Mouse (Mus musculus): ENCODE measurements around the gene Psmg3. TPM values are rescaled to one million over a fixed set of nuclear protein-coding genes. Genes with fewer than 3 reads are reported as not detected.

The Psmg3 gene
- polyA plus RNA-seq, 1 experiment, result 15.8 TPM

DNA sequence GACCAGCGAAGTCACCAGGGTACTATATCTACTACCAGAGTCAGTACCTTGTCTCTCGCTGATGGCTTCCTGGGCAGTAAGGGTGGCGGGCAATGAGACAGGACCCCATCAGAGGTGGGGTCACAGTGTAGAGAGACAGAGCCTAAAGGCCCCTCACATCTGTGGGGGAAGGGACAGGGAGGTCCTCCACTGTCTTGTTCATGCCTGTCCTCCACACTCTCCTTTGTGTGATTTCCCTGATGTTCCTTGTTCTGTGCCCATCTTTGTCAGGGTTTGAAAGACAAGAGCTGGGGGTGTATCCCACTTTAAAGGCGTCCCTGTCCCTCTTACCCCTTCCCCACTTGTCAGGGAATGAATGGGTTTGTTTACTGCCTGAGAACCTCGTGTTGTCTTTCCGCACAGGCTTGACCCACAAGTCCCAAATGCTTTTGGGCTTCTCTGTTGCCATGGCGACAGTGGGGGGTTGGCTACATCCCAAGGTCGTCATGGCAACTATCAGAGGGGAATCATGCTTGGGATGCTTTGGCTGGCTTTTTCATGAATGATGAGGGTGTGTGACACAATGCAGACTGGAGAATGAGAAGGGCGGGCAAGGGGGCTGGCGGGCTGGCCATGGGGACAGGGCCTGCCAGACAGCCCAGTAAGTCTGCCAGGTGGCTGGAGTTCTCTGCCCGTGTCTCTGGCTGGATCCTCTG is 29.1 kb downstream of the Psmg3 start:
- TF ChIP-seq CTCF (IDR thresholded peaks at IDR 0.05; ENCODE audit: borderline replicate concordance, insufficient read depth, low read length) (no peak), POLR2A (IDR thresholded peaks at IDR 0.05; ENCODE audit: low read depth, low read length) (0 out of 2 replicates have a peak, but pooled peaks have one; percentile 1)
- peak overlapping the region; percentile 30 for H3K4me3 ChIP-seq (ENCODE audit: insufficient read depth, low read length)
- peaks cover 35% of the 10 kb centered on the region for H3K4me1 ChIP-seq (ENCODE audit: control insufficient read depth, insufficient read depth, low read length)
- peak overlapping the region; percentile 76 for H3K27ac ChIP-seq (ENCODE audit: insufficient read depth, low read length)

GRCm38 (mm10) chr5:139796900-139797299 is 29.8 kb downstream of the Psmg3 start:
- peaks cover 39% of the 10 kb centered on the region for H3K4me1 ChIP-seq (ENCODE audit: control insufficient read depth, insufficient read depth, low read length)

DNA sequence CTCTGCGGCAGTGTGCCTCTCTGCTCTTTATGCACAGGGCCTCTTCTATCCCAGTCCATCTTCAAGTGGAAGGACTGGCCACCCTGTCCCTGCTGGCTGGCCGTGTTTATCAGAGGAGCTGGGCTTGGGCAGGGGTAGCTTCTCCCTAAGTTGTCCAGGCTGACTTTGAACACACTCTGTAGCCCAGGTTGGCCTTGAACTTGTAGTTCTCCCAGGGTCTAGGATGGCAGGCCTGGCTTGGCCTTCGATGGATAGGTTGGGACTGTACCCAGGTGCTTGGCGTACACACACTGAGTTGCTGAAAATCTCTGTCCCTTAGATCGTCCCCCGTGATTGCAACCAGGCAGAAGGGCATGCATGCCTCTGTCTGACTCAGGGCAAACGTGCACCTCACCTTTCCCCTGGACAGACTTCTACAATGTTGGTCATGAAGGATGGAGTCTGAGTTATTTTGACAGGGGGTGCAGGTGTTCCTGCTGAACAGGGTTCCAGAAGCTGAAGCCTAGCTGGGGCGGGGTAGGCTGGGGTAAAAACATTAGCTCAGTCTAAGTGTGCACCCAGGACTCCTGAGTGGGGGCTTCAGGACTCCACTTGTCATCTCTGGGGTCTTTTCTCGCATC is 30.6 kb downstream of the Psmg3 start:
- TF ChIP-seq POLR2A (IDR thresholded peaks at IDR 0.05; ENCODE audit: low read depth, low read length) (no peak), CTCF (IDR thresholded peaks at IDR 0.05; ENCODE audit: borderline replicate concordance, insufficient read depth, low read length) (no peak)
- peak overlapping the region; percentile 70; the same call in 1 of the 2 replicates for H3K27ac ChIP-seq (ENCODE audit: insufficient read depth, low read length)
- H3K4me1 ChIP-seq (ENCODE audit: control insufficient read depth, insufficient read depth, low read length), result peaks cover 39% of the 10 kb centered on the region
- H3K4me3 ChIP-seq (ENCODE audit: insufficient read depth, low read length), result no peak overlapping the region

More at GRCm38 (mm10) chr5:139796900-139797299, 29.8 kb downstream of the Psmg3 start:
- Histone ChIP-seq H3K27ac (ENCODE audit: insufficient read depth, low read length) (peak overlapping the region; percentile 75), H3K4me3 (ENCODE audit: insufficient read depth, low read length) (no peak overlapping the region)
- TF ChIP-seq POLR2A (IDR thresholded peaks at IDR 0.05; ENCODE audit: low read depth, low read length), result 0 out of 2 replicates have a peak, but pooled peaks have one; percentile 40
- no peak for TF ChIP-seq CTCF (IDR thresholded peaks at IDR 0.05; ENCODE audit: borderline replicate concordance, insufficient read depth, low read length)

DNA sequence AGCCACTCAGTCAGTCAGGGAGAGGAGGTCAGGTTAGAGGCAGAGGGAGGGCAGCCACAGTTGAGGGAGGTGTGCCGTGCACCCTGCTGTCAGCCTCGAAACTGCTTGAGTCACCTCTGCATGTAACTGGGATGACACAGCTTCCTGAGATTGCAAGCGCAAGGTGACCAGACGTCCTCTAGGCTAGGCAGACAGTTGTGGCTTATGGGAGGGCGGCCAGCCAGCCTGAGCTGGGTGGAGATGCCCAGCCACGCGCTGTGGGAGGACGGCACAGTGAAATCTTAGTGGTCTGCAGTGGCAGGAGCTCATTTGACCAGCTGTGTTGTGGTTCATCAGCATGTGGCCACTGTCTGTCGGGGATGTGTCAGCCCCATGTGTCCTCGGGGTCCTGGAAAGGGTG is 31.7 kb downstream of the Psmg3 start:
- Histone ChIP-seq H3K27ac (ENCODE audit: insufficient read depth, low read length) (peak overlapping the region; percentile 77; the same call in 1 of the 2 replicates), H3K4me3 (ENCODE audit: insufficient read depth, low read length) (no peak overlapping the region), H3K4me1 (ENCODE audit: control insufficient read depth, insufficient read depth, low read length) (peaks cover 40% of the 10 kb centered on the region)
- no peak for TF ChIP-seq POLR2A (IDR thresholded peaks at IDR 0.05; ENCODE audit: low read depth, low read length)
- TF ChIP-seq CTCF (IDR thresholded peaks at IDR 0.05; ENCODE audit: borderline replicate concordance, insufficient read depth, low read length), result no peak

DNA sequence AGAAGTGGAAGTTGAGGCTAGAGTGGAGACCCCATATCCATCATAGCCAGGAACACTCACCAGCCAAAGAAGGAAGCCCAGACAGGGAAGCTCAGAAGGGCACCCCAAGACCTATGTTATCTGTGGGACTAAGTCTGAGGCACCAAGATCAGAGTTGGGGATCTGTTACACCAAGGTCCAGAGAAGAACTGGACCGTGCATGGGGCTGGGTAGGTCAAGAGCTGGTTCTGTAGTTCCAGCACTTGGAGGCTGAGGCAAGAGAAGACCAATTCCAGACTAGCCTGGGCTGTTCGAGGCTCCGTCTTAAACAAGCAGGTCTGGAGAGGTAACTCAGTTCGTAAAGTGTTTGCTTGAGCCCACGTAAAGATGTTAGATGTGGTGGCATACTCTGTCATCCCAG is 32.5 kb downstream of the Psmg3 start:
- Histone ChIP-seq H3K27ac (ENCODE audit: insufficient read depth, low read length) (peak overlapping the region; percentile 77), H3K4me3 (ENCODE audit: insufficient read depth, low read length) (no peak overlapping the region), H3K4me1 (ENCODE audit: control insufficient read depth, insufficient read depth, low read length) (peaks cover 43% of the 10 kb centered on the region)
- TF ChIP-seq CTCF (IDR thresholded peaks at IDR 0.05; ENCODE audit: borderline replicate concordance, insufficient read depth, low read length) (no peak), POLR2A (IDR thresholded peaks at IDR 0.05; ENCODE audit: low read depth, low read length) (no peak)

- Histone ChIP-seq H3K4me3 (ENCODE audit: insufficient read depth, low read length) (peak overlapping the region; percentile 75), H3K4me1 (ENCODE audit: control insufficient read depth, insufficient read depth, low read length) (peaks cover 43% of the 10 kb centered on the region), H3K27ac (ENCODE audit: insufficient read depth, low read length) (peak overlapping the region; percentile 90)
- TF ChIP-seq CTCF (IDR thresholded peaks at IDR 0.05; ENCODE audit: borderline replicate concordance, insufficient read depth, low read length) (no peak), POLR2A (IDR thresholded peaks at IDR 0.05; ENCODE audit: low read depth, low read length) (no peak)
These were observed 33.2 kb downstream of the Psmg3 start for GRCm38 (mm10) chr5:139793338-139794089.

GRCm38 (mm10) chr5:139792966-139793337 is 33.7 kb downstream of the Psmg3 start:
- TF ChIP-seq POLR2A (IDR thresholded peaks at IDR 0.05; ENCODE audit: low read depth, low read length), result no peak
- TF ChIP-seq CTCF (IDR thresholded peaks at IDR 0.05; ENCODE audit: borderline replicate concordance, insufficient read depth, low read length), result no peak
- peaks cover 43% of the 10 kb centered on the region for H3K4me1 ChIP-seq (ENCODE audit: control insufficient read depth, insufficient read depth, low read length)
- peak overlapping the region; percentile 90 for H3K27ac ChIP-seq (ENCODE audit: insufficient read depth, low read length)
- peak overlapping the region; percentile 75 for H3K4me3 ChIP-seq (ENCODE audit: insufficient read depth, low read length)

GRCm38 (mm10) chr5:139792159-139792775 is 34.4 kb downstream of the Psmg3 start:
- no peak for TF ChIP-seq CTCF (IDR thresholded peaks at IDR 0.05; ENCODE audit: borderline replicate concordance, insufficient read depth, low read length)
- 0 out of 2 replicates have a peak, but pooled peaks have one; percentile 11 for TF ChIP-seq POLR2A (IDR thresholded peaks at IDR 0.05; ENCODE audit: low read depth, low read length)
- H3K4me3 ChIP-seq (ENCODE audit: insufficient read depth, low read length), result peak overlapping the region; percentile 75
- peaks cover 38% of the 10 kb centered on the region for H3K4me1 ChIP-seq (ENCODE audit: control insufficient read depth, insufficient read depth, low read length)
- peak overlapping the region; percentile 90; the same call in 1 of the 2 replicates for H3K27ac ChIP-seq (ENCODE audit: insufficient read depth, low read length)

Measured in embryonic fibroblast, embryonic 13.5 days (primary cell).